Mouse (Mus musculus) c-Kit-positive CD71-positive TER-119-positive erythroid progenitor cells, embryonic 14.5 days (primary cell): ENCODE results near the gene Kntc1.
"Not testable (repeated sequence)": the region's sequence is repeated elsewhere in the genome, so short reads cannot be mapped to it uniquely, and the experiment has no call there.

Source experiments
- DNase-seq: peaks from one replicate; pipeline ENCODE4 v3.0.0-alpha.2; 2013; ENCODE audit warnings: low spot score

The Kntc1 gene

GRCm38 (mm10) chr5:123749065-123750064 is at the start of gene Kntc1, which contains the start of gene Rsrc2:
Gene Kntc1 (plus strand): TSS chr5:123749716.
Gene Rsrc2 (minus strand): TSS chr5:123749414.
- DNase-seq, result peak; percentile 100

GRCm38 (mm10) chr5:123700625-123701024 is 48.9 kb upstream of the Kntc1 start:
- no peak for DNase-seq

- DNase-seq, result no peak
Observed at GRCm38 (mm10) chr5:123708598-123708997, 40.9 kb upstream of the Kntc1 start.

GRCm38 (mm10) chr5:123709571-123709970 is 39.9 kb upstream of the Kntc1 start:
- DNase-seq, result no peak

GRCm38 (mm10) chr5:123713782-123714181 is 35.7 kb upstream of the Kntc1 start:
- no peak for DNase-seq

GRCm38 (mm10) chr5:123714622-123715021 is 34.9 kb upstream of the Kntc1 start:
- no peak for DNase-seq

GRCm38 (mm10) chr5:123720328-123721311 is 28.9 kb upstream of the Kntc1 start, which contains the start of gene Zcchc8:
Gene Zcchc8 (minus strand): TSS chr5:123721100.
- DNase-seq, result peak; percentile 97

GRCm38 (mm10) chr5:123723816-123724215 is 25.7 kb upstream of the Kntc1 start:
- not testable (repeated sequence) for DNase-seq

- no peak for DNase-seq
Observed at GRCm38 (mm10) chr5:123730981-123731380, 18.5 kb upstream of the Kntc1 start.

- no peak for DNase-seq
Observed at GRCm38 (mm10) chr5:123744358-123744757, 5.2 kb upstream of the Kntc1 start.

- DNase-seq, result no peak
Observed at GRCm38 (mm10) chr5:123746253-123746652, 3.3 kb upstream of the Kntc1 start.

- DNase-seq, result no peak
Observed at GRCm38 (mm10) chr5:123747604-123748003, 1.9 kb upstream of the Kntc1 start.

- DNase-seq, result no peak
Observed at GRCm38 (mm10) chr5:123748339-123749064, 1.0 kb upstream of the Kntc1 start.

GRCm38 (mm10) chr5:123765506-123765905 is 16.0 kb downstream of the Kntc1 start:
- no peak for DNase-seq

- DNase-seq, result not testable (repeated sequence)
Observed at GRCm38 (mm10) chr5:123766455-123766854, 16.9 kb downstream of the Kntc1 start.

- DNase-seq, result no peak
Observed at GRCm38 (mm10) chr5:123773441-123773840, 23.9 kb downstream of the Kntc1 start.

- DNase-seq, result no peak
Observed at GRCm38 (mm10) chr5:123780716-123781115, 31.2 kb downstream of the Kntc1 start.

- DNase-seq, result no peak
Observed at GRCm38 (mm10) chr5:123781864-123782263, 32.3 kb downstream of the Kntc1 start.

- DNase-seq, result no peak
Observed at GRCm38 (mm10) chr5:123788976-123789375, 39.5 kb downstream of the Kntc1 start.

- DNase-seq, result no peak
Observed at GRCm38 (mm10) chr5:123793081-123793480, 43.6 kb downstream of the Kntc1 start.

- DNase-seq, result no peak
Observed at GRCm38 (mm10) chr5:123806334-123806733, 56.8 kb downstream of the Kntc1 start.
